Mouse (Mus musculus): Measurements from ENCODE around the gene Nadk2.

Nadk2 gene

GRCm38 (mm10) chr15:9130772-9131498, 59.9 kb downstream of the Nadk2 start:
- DNase-seq (ENCODE audit: low read depth), result no peak

- DNase-seq (ENCODE audit: low read depth), result no peak
Measured at GRCm38 (mm10) chr15:9131499-9131888, 60.4 kb downstream of the Nadk2 start.

GRCm38 (mm10) chr15:9132693-9133443, 61.8 kb downstream of the Nadk2 start:
- no peak for DNase-seq (ENCODE audit: low read depth)

- no peak for DNase-seq (ENCODE audit: low read depth)
Measured at GRCm38 (mm10) chr15:9134891-9135507, 63.9 kb downstream of the Nadk2 start.

- no peak for DNase-seq (ENCODE audit: low read depth)
Measured at GRCm38 (mm10) chr15:9139447-9139846, 68.4 kb downstream of the Nadk2 start.

- DNase-seq (ENCODE audit: low read depth), result peak; percentile 92
Measured at GRCm38 (mm10) chr15:9140252-9140680, 69.2 kb downstream of the Nadk2 start, which contains the start of gene Lmbrd2. Gene Lmbrd2, plus strand, starts transcription at chr15:9140550.

GRCm38 (mm10) chr15:9140684-9141171, 69.7 kb downstream of the Nadk2 start:
- no peak for DNase-seq (ENCODE audit: low read depth)

- DNase-seq (ENCODE audit: low read depth), result no peak
Measured at GRCm38 (mm10) chr15:9155325-9155724, 84.3 kb downstream of the Nadk2 start, which contains the start of gene Skp2. Gene Skp2, minus strand, starts transcription at chr15:9155425.

All from c-Kit-positive CD71-negative TER-119-negative erythroid progenitor cells, embryonic 14.5 days (primary cell).